ENCODE assay signal across 13 mouse cellular contexts in the genomic region with DNA sequence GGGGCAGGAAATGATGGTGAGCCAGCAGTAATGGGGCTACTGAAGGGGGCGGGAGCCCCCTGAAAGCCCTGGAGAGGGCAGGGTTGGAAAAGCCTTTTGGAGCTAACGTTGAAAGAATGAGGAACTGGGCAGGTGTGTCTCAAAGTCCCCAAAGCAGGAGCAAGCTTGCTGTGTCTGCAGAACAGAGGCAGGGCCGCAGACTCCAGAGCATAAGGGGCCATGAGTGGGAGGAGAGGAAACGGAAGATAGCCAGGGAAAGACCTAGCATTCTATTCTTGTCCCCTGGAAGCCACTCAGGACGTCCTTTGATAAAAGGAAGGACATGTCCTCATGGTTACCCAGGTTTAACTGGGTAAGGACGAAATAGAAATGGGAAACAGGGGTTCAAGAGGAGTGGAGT. TPM values are rescaled to one million over a fixed set of nuclear protein-coding genes. Genes with fewer than 3 reads are reported as not detected.
DNase-seq lines count a peak whose midpoint lies in the region; ATAC-seq and TF ChIP-seq lines count a peak whose summit lies in the region.
"Had no signal": no experiment of that assay in that cellular context is flagged by ENCODE, and none has a peak within 500 bp of the region (broad histone marks: within the 10 kb centered on the region; RNA-seq: fewer than 3 reads in every experiment).

No protein-coding gene starts in this region.

- no peak overlapping the region for H3K9ac ChIP-seq in liver, embryonic 11.5 days (ENCODE audit: low read depth, low read length)
- no peak overlapping the region; the same call in 1 of the 2 replicates for H3K9ac ChIP-seq in heart, embryonic 11.5 days (ENCODE audit: low read depth, low read length)

- H3K27me3 ChIP-seq in liver, embryonic 11.5 days (replicated peaks; ENCODE audit: control insufficient read depth, insufficient read depth, low read length): no peaks in the 10 kb centered on the region
- peaks cover 1% of the 10 kb centered on the region; the same call in 1 of the 2 replicates for H3K27me3 ChIP-seq in heart, embryonic 11.5 days (ENCODE audit: control insufficient read depth, insufficient read depth, low read length)

- no peak overlapping the region for H3K4me3 ChIP-seq in gastrocnemius, adult 2 months
- no peak overlapping the region for H3K4me3 ChIP-seq in liver, embryonic 11.5 days (ENCODE audit: low read depth, low read length)
- H3K4me3 ChIP-seq in heart, embryonic 11.5 days (ENCODE audit: low read depth, low read length): no peak overlapping the region
- H3K4me3 ChIP-seq: myocyte had no signal

- H3K4me1 ChIP-seq in liver, embryonic 11.5 days (replicated peaks; ENCODE audit: control insufficient read depth, insufficient read depth, low read length): peaks cover 6% of the 10 kb centered on the region
- peaks cover 15% of the 10 kb centered on the region for H3K4me1 ChIP-seq in heart, embryonic 11.5 days (ENCODE audit: control insufficient read depth, insufficient read depth, low read length)

- H3K36me3 ChIP-seq in liver, embryonic 11.5 days (ENCODE audit: control insufficient read depth, insufficient read depth, low read length): no peaks in the 10 kb centered on the region
- H3K36me3 ChIP-seq in heart, embryonic 11.5 days (ENCODE audit: control insufficient read depth, insufficient read depth, low read length): no peaks in the 10 kb centered on the region

- intact Hi-C loops in gastrocnemius, adult 2 months (cut with DNase I): no loop called here
- intact Hi-C loops in gastrocnemius, postnatal 36 days (cut with DNase I): no loop called here

- TF ChIP-seq CTCF in gastrocnemius, adult 2 months (IDR thresholded peaks at IDR 0.05): no peak

- WGBS in liver, embryonic 11.5 days: 38% methylated on average over 6 of the region's 6 CpGs
- 32% methylated on average over 6 of the region's 6 CpGs for WGBS in heart, embryonic 11.5 days (ENCODE audit: insufficient replicate concordance)

- H3K9me3 ChIP-seq in liver, embryonic 11.5 days (ENCODE audit: control insufficient read depth, low read length): no peaks in the 10 kb centered on the region
- no peaks in the 10 kb centered on the region for H3K9me3 ChIP-seq in heart, embryonic 11.5 days (replicated peaks; ENCODE audit: control insufficient read depth, low read length)

- no peak for DNase-seq in gastrocnemius, adult 2 months
- no peak for DNase-seq in gastrocnemius, postnatal 36 days
- no peak for DNase-seq in liver, embryonic 11.5 days (ENCODE audit: low spot score)
- no peak for DNase-seq in liver
- peak; percentile 14 to 22 for DNase-seq in kidney, postnatal 36 days
- no peak for DNase-seq in right cerebral cortex, postnatal 10 days (ENCODE audit: low spot score in 2 of 2)
- DNase-seq in testis, postnatal 10 days (ENCODE audit: low spot score): no peak
- DNase-seq: cerebellum, adult 8-10 months; thymus, adult 18-20 months had no signal

- H3K4me2 ChIP-seq in liver, embryonic 11.5 days: no peak overlapping the region
- H3K4me2 ChIP-seq in heart, embryonic 11.5 days: no peak overlapping the region

- H3K27ac ChIP-seq in gastrocnemius, adult 2 months: peak overlapping the region; percentile 24; the same call in 1 of the 2 replicates
- H3K27ac ChIP-seq in liver, embryonic 11.5 days (ENCODE audit: low read depth, low read length): peak overlapping the region; percentile 55; the same call in 1 of the 2 replicates
- H3K27ac ChIP-seq in heart, embryonic 11.5 days (ENCODE audit: low read depth, low read length): peak overlapping the region; percentile 55

- ATAC-seq in liver, embryonic 11.5 days (replicated peaks; ENCODE audit: low FRiP score): no peak
- ATAC-seq in heart, embryonic 11.5 days (replicated peaks; ENCODE audit: insufficient number of reproducible peaks, low FRiP score, low TSS enrichment): no peak

RNA-seq across cellular contexts. Expression of a gene that starts 16.7 kb away (rescaled TPM):
- 1 to 10 TPM; 1.1 TPM for total RNA-seq in gastrocnemius, adult 2 months (2021)
- 1 to 10 TPM in 1 of 2 experiments, under 1 TPM in 1; 0.59 to 1.0 TPM for total RNA-seq in gastrocnemius, postnatal 36 days (2021)
- 0.38 TPM in 1 of 2 replicates, not detected in the other for polyA plus RNA-seq in liver, embryonic 11.5 days (2014; fragmentation: Nextera tagmentation; extraction: Ambion mirVana)
- polyA plus RNA-seq in heart, embryonic 11.5 days (2014; fragmentation: Nextera tagmentation; extraction: Ambion mirVana): 0.47 and 0.83 TPM in 2 replicates
- total RNA-seq: left cerebral cortex, postnatal 36 days; megakaryocyte progenitor cell, adult 5-6 weeks had no signal

RNA-seq across cellular contexts. Expression of a gene that starts 35.2 kb away (rescaled TPM):
- under 1 TPM; 0.36 to 0.61 TPM for total RNA-seq in gastrocnemius, adult 2 months (2021)
- total RNA-seq in gastrocnemius, postnatal 36 days (2021): under 1 TPM; 0.56 to 0.81 TPM
- polyA plus RNA-seq in liver, embryonic 11.5 days (2014; fragmentation: Nextera tagmentation; extraction: Ambion mirVana): 0.21 TPM in 1 of 2 replicates, not detected in the other
- polyA plus RNA-seq in heart, embryonic 11.5 days (2014; fragmentation: Nextera tagmentation; extraction: Ambion mirVana): 0.94 and 1.4 TPM in 2 replicates
- total RNA-seq: megakaryocyte progenitor cell, adult 5-6 weeks had no signal

RNA-seq across cellular contexts. Expression of a gene that starts 55.6 kb away (rescaled TPM):
- not detected for total RNA-seq in gastrocnemius, adult 2 months (2021)
- not detected for total RNA-seq in gastrocnemius, postnatal 36 days (2021)
- polyA plus RNA-seq in liver, embryonic 11.5 days (2014; fragmentation: Nextera tagmentation; extraction: Ambion mirVana): 0.89 and 1.7 TPM in 2 replicates
- polyA plus RNA-seq in heart, embryonic 11.5 days (2014; fragmentation: Nextera tagmentation; extraction: Ambion mirVana): 0.77 and 0.80 TPM in 2 replicates
- total RNA-seq: left cerebral cortex, postnatal 36 days; megakaryocyte progenitor cell, adult 5-6 weeks had no signal

Comparison
In these comparisons a context has a peak if more than half of its experiments do, and no peak if none do; other contexts are left out.
1. DNase-seq: peak in kidney, postnatal 36 days (2 of 2); none in gastrocnemius, adult 2 months (single experiment), gastrocnemius, postnatal 36 days (0 of 2), liver, embryonic 11.5 days (single experiment), liver (single experiment), right cerebral cortex, postnatal 10 days (0 of 2) and testis, postnatal 10 days (single experiment).
2. Peak in every context shown above with its lines, with median percentiles within 50 percentile points of each other: H3K27ac ChIP-seq.